8 mouse cellular contexts compared by ENCODE assay signal in genomic region chr4:41731052-41731765, GRCm38 (mm10). TPM values are rescaled to one million over a fixed set of nuclear protein-coding genes. Genes with fewer than 3 reads are reported as not detected.
DNase-seq lines count a peak whose midpoint lies in the region; ATAC-seq lines count a peak whose summit lies in the region.

Gene Arid3c (minus strand): TSS chr4:41731142.

- H3K9me3 ChIP-seq in heart, embryonic 14.5 days (ENCODE audit: control insufficient read depth, low read length): no peaks in the 10 kb centered on the region; the same call in 1 of the 2 replicates
- no peaks in the 10 kb centered on the region for H3K9me3 ChIP-seq in hindbrain, embryonic 14.5 days (ENCODE audit: control insufficient read depth, low read length)
- no peaks in the 10 kb centered on the region for H3K9me3 ChIP-seq in midbrain, embryonic 14.5 days (ENCODE audit: control insufficient read depth, low read length)

- H3K27me3 ChIP-seq in heart, embryonic 14.5 days (ENCODE audit: control insufficient read depth, insufficient read depth, low read length): peaks cover 72% of the 10 kb centered on the region
- peaks cover 67% of the 10 kb centered on the region for H3K27me3 ChIP-seq in hindbrain, embryonic 14.5 days (ENCODE audit: control insufficient read depth, insufficient read depth, low read length)
- H3K27me3 ChIP-seq in midbrain, embryonic 14.5 days (ENCODE audit: control insufficient read depth, insufficient read depth, low read length): peaks cover 52% of the 10 kb centered on the region

- 3% methylated on average over 46 of the region's 50 CpGs for WGBS in heart, embryonic 14.5 days
- WGBS in hindbrain, embryonic 14.5 days: 1% methylated on average over 50 of the region's 50 CpGs
- WGBS in midbrain, embryonic 14.5 days: 2% methylated on average over 50 of the region's 50 CpGs

- H3K4me2 ChIP-seq in heart, embryonic 14.5 days (ENCODE audit: low read length): peak within 1 kb of the TSS; percentile 78
- H3K4me2 ChIP-seq in hindbrain, embryonic 14.5 days (replicated peaks): peak within 1 kb of the TSS; percentile 67
- H3K4me2 ChIP-seq in midbrain, embryonic 14.5 days (ENCODE audit: low read length): peak within 1 kb of the TSS; percentile 52

- H3K9ac ChIP-seq in heart, embryonic 14.5 days (ENCODE audit: low read length): peak within 1 kb of the TSS; percentile 46
- peak within 1 kb of the TSS; percentile 40 for H3K9ac ChIP-seq in hindbrain, embryonic 14.5 days
- H3K9ac ChIP-seq in midbrain, embryonic 14.5 days (replicated peaks; ENCODE audit: low read length): peak within 1 kb of the TSS; percentile 9; the same call in 1 of the 2 replicates

- ATAC-seq in heart, embryonic 14.5 days (ENCODE audit: insufficient number of reproducible peaks, insufficient read depth, low FRiP score, low read depth): no peak
- ATAC-seq in hindbrain, embryonic 14.5 days (ENCODE audit: low FRiP score): no peak
- ATAC-seq in midbrain, embryonic 14.5 days (ENCODE audit: low FRiP score, low TSS enrichment): no peak

- peaks cover 0 to 8% of the 10 kb centered on the region in 2 experiments; a peak in 1 of 4 replicates for H3K4me1 ChIP-seq in heart, embryonic 14.5 days (ENCODE audit: control insufficient read depth in 2 of 2, insufficient read depth in 2 of 2, low read length in 2 of 2)
- peaks cover 18% of the 10 kb centered on the region; the same call in 1 of the 2 replicates for H3K4me1 ChIP-seq in hindbrain, embryonic 14.5 days (replicated peaks; ENCODE audit: control insufficient read depth, insufficient read depth, low read length)
- H3K4me1 ChIP-seq in midbrain, embryonic 14.5 days (ENCODE audit: control insufficient read depth, insufficient read depth, low read length): peaks cover 11% of the 10 kb centered on the region

- peak within 1 kb of the TSS; percentile 30 to 41 for H3K4me3 ChIP-seq in heart, embryonic 14.5 days (ENCODE audit: control insufficient read depth in 1 of 2, insufficient read depth in 1 of 2, low read depth in 1 of 2, low read length in 2 of 2)
- H3K4me3 ChIP-seq in hindbrain, embryonic 14.5 days (replicated peaks; ENCODE audit: low read length): peak within 1 kb of the TSS; percentile 29
- H3K4me3 ChIP-seq in midbrain, embryonic 14.5 days (replicated peaks; ENCODE audit: low read depth, low read length): peak within 1 kb of the TSS; percentile 32

- DNase-seq in heart, postnatal 25 days (ENCODE audit: low spot score): no peak
- peak; percentile 47 for DNase-seq in Muller cell, postnatal 12 days (ENCODE audit: inconsistent ontology term)
- no peak for DNase-seq in hindbrain, embryonic 14.5 days (ENCODE audit: low spot score)
- DNase-seq in midbrain, embryonic 14.5 days: peak; percentile 51
- DNase-seq in right cerebral cortex, adult 2 months (ENCODE audit: low spot score in 2 of 2): no peak
- DNase-seq in cerebellum, postnatal 14 days: no peak
- no peak for DNase-seq in spleen, postnatal 4 days (ENCODE audit: low spot score in 2 of 2)

- intact Hi-C loops in heart, postnatal 25 days (cut with DNase I): no loop called here

- no peaks in the 10 kb centered on the region for H3K36me3 ChIP-seq in heart, embryonic 14.5 days (ENCODE audit: control insufficient read depth, insufficient read depth, low read length)
- H3K36me3 ChIP-seq in hindbrain, embryonic 14.5 days (replicated peaks; ENCODE audit: control insufficient read depth, insufficient read depth): no peaks in the 10 kb centered on the region
- H3K36me3 ChIP-seq in midbrain, embryonic 14.5 days (ENCODE audit: control insufficient read depth, insufficient read depth, low read length): no peaks in the 10 kb centered on the region

- H3K27ac ChIP-seq in heart, embryonic 14.5 days (replicated peaks in 1 of 2; ENCODE audit: control insufficient read depth in 1 of 2, insufficient read depth in 1 of 2, low read depth in 2 of 2, low read length in 2 of 2): no peak within 1 kb of the TSS
- H3K27ac ChIP-seq in hindbrain, embryonic 14.5 days: no peak within 1 kb of the TSS
- no peak within 1 kb of the TSS for H3K27ac ChIP-seq in midbrain, embryonic 14.5 days (replicated peaks; ENCODE audit: low read depth, low read length)

RNA-seq across cellular contexts. Expression of gene Arid3c, which starts in this region (rescaled TPM):
- not detected in 2 replicates for polyA plus RNA-seq in heart, embryonic 14.5 days (2014; fragmentation: Nextera tagmentation; extraction: Ambion mirVana)
- total RNA-seq in heart, postnatal 25 days (2021): not detected
- polyA plus RNA-seq in hindbrain, embryonic 14.5 days (2014; fragmentation: Nextera tagmentation; extraction: Ambion mirVana): 1.0 and 1.5 TPM in 2 replicates
- 0.47 and 0.70 TPM in 2 replicates for polyA plus RNA-seq in midbrain, embryonic 14.5 days (2014; fragmentation: Nextera tagmentation; extraction: Ambion mirVana)

Comparison
In these comparisons a context has a peak if more than half of its experiments do, and no peak if none do; other contexts are left out.
1. Peak in DNase-seq, H3K4me3 ChIP-seq, H3K9ac ChIP-seq and H3K4me2 ChIP-seq in midbrain, embryonic 14.5 days; RNA of the gene not detected or under 1 TPM.